Mouse (Mus musculus): ENCODE measurements at regions not wholly inside any gene's neighbourhood (a gene's known extent, or its start where the extent isn't known, plus 50 kb on each side); places are given as distances from the start of the nearest gene placed in this dataset.
"Not testable (repeated sequence)": the region's sequence is repeated elsewhere in the genome, so short reads cannot be mapped to it uniquely, and the experiment has no call there.

DNA sequence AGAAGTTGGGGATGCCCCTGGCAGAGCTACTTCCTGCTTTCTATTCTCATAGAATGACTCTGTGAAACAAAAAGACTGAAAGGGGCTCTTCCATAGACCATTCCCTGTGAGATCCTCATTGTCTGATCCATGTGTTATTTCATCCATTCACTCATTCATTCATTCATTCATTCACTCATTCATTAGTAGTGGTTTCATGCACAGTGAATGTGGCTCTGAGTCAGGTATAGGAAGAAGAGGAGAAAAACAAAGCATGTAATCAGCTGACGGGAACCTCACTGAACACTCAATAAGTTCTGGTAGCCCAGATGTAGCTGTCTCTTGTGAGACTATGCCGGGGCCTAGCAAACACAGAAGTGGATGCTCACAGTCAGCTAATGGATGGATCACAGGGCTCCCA, 217.0 kb downstream of the Gm31371 start:
- not testable (repeated sequence) for TF ChIP-seq GATA1 (IDR thresholded peaks at IDR 0.05; ENCODE audit: borderline replicate concordance, low read length); CTCF (IDR thresholded peaks at IDR 0.05; ENCODE audit: low read depth, low read length); TAL1 (conservative IDR thresholded peaks at IDR 0.05; ENCODE audit: low read depth, low read length); GATA2 (IDR thresholded peaks at IDR 0.05; ENCODE audit: borderline replicate concordance, low read depth, low read length)
